Mouse (Mus musculus): ENCODE measurements around the gene Slc13a3. TPM values are rescaled to one million over a fixed set of nuclear protein-coding genes. Genes with fewer than 3 reads are reported as not detected.
A peak's percentile ranks its signal among the peaks of the same experiment; 100 is the strongest.

Gene Slc13a3
- total and polyA plus RNA-seq, 2 experiments from 2014 or later: 17.4 to 25.5 TPM

GRCm38 (mm10) chr2:165428694-165429093, 44.3 kb downstream of the Slc13a3 start:
- DNase-seq (ENCODE audit: low spot score): no peak
- Histone ChIP-seq H3K4me1 (ENCODE audit: insufficient read depth, low read length) (no peaks in the 10 kb centered on the region), H3K9me3 (ENCODE audit: low read length) (no peaks in the 10 kb centered on the region), H3K36me3 (ENCODE audit: insufficient read depth, low read length) (no peaks in the 10 kb centered on the region), H3K9ac (replicated peaks; ENCODE audit: low read length, poor library complexity, severe bottlenecking) (no peak overlapping the region), H3K27ac (ENCODE audit: low read depth, low read length) (no peak overlapping the region), H3K4me2 (ENCODE audit: low read depth, low read length, poor library complexity, severe bottlenecking) (no peak overlapping the region), H3K4me3 (ENCODE audit: low read depth, low read length) (no peak overlapping the region), H3K27me3 (ENCODE audit: insufficient read depth, low read length) (no peaks in the 10 kb centered on the region)
- no peak for ATAC-seq (ENCODE audit: low FRiP score)
- no peak for TF ChIP-seq CTCF (IDR thresholded peaks at IDR 0.05)
- 59% methylated on average over 7 of the region's 7 CpGs for WGBS

DNA sequence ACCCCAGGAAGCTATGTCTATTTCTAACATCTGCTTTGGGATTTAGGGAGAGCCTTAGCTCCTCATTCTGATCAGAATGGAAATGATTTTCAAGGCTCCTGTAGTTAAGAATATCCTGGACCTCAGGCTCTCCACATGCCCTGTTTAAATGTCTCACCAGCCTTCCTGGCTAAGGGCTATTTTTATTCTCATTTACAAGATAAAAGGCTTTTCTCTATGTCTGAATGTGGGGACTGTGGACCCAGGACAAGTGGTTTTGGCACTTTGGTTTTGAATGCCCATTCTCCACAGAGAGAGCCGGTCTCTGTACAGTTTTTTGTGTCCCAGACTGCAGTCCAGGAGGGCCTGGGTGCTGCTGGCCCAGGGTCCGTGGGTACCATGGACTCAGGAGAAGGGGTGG, 52.8 kb downstream of the Slc13a3 start:
- no peak for DNase-seq (ENCODE audit: low spot score)
- 40% methylated on average over 2 of the region's 2 CpGs for WGBS
- Histone ChIP-seq H3K27me3 (ENCODE audit: insufficient read depth, low read length) (no peaks in the 10 kb centered on the region), H3K27ac (ENCODE audit: low read depth, low read length) (peak overlapping the region; percentile 55), H3K9ac (replicated peaks; ENCODE audit: low read length, poor library complexity, severe bottlenecking) (no peak overlapping the region), H3K4me2 (ENCODE audit: low read depth, low read length, poor library complexity, severe bottlenecking) (no peak overlapping the region), H3K4me1 (ENCODE audit: insufficient read depth, low read length) (peaks cover 3% of the 10 kb centered on the region; the same call in 1 of the 2 replicates), H3K36me3 (ENCODE audit: insufficient read depth, low read length) (no peaks in the 10 kb centered on the region), H3K9me3 (ENCODE audit: low read length) (no peaks in the 10 kb centered on the region), H3K4me3 (ENCODE audit: low read depth, low read length) (no peak overlapping the region)
- peak; percentile 34; the same call in 1 of the 2 replicates for ATAC-seq (ENCODE audit: low FRiP score)
- TF ChIP-seq CTCF (IDR thresholded peaks at IDR 0.05): no peak

DNA sequence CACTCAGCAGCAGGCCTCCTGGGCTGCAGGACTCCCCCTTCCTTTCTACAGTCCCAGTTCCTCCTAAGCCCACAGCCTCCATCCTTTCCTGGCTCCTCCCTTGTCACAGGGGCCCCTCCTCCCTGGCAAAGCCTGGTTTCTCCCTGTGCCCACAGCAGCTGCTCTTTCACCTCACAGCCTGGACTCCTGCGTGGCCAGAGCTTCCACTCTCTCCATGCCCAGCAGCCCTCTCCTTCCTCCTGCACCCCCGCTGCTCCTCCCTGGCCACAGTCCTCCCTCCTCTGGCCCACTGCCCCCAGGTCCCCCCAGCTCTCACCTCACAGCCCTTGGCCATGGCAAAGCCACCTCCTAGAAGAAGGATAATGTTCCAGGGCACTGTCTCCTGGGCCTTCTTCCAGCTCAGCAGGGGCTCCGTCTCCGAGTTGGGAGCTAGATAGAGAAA, 53.3 kb downstream of the Slc13a3 start:
- Histone ChIP-seq H3K27ac (ENCODE audit: low read depth, low read length) (peak overlapping the region; percentile 55), H3K36me3 (ENCODE audit: insufficient read depth, low read length) (no peaks in the 10 kb centered on the region), H3K9ac (replicated peaks; ENCODE audit: low read length, poor library complexity, severe bottlenecking) (no peak overlapping the region), H3K9me3 (ENCODE audit: low read length) (no peaks in the 10 kb centered on the region), H3K4me2 (ENCODE audit: low read depth, low read length, poor library complexity, severe bottlenecking) (no peak overlapping the region), H3K27me3 (ENCODE audit: insufficient read depth, low read length) (no peaks in the 10 kb centered on the region), H3K4me3 (ENCODE audit: low read depth, low read length) (no peak overlapping the region), H3K4me1 (ENCODE audit: insufficient read depth, low read length) (peaks cover 3% of the 10 kb centered on the region; the same call in 1 of the 2 replicates)
- TF ChIP-seq CTCF (IDR thresholded peaks at IDR 0.05): no peak
- DNase-seq (ENCODE audit: low spot score) (peak; percentile 62), ATAC-seq (ENCODE audit: low FRiP score) (peak; percentile 55; the same call in 1 of the 2 replicates)
- WGBS: 36% methylated on average over 4 of the region's 4 CpGs

GRCm38 (mm10) chr2:165418577-165418976, 54.5 kb downstream of the Slc13a3 start:
- 91% methylated on average over 2 of the region's 2 CpGs for WGBS
- Histone ChIP-seq H3K9ac (replicated peaks; ENCODE audit: low read length, poor library complexity, severe bottlenecking) (no peak overlapping the region), H3K27ac (ENCODE audit: low read depth, low read length) (no peak overlapping the region), H3K9me3 (ENCODE audit: low read length) (no peaks in the 10 kb centered on the region), H3K4me2 (ENCODE audit: low read depth, low read length, poor library complexity, severe bottlenecking) (no peak overlapping the region), H3K4me3 (ENCODE audit: low read depth, low read length) (no peak overlapping the region), H3K4me1 (ENCODE audit: insufficient read depth, low read length) (peaks cover 3% of the 10 kb centered on the region; the same call in 1 of the 2 replicates), H3K36me3 (ENCODE audit: insufficient read depth, low read length) (no peaks in the 10 kb centered on the region), H3K27me3 (ENCODE audit: insufficient read depth, low read length) (no peaks in the 10 kb centered on the region)
- no peak for DNase-seq (ENCODE audit: low spot score)
- no peak for TF ChIP-seq CTCF (IDR thresholded peaks at IDR 0.05)
- ATAC-seq (ENCODE audit: low FRiP score): no peak

GRCm38 (mm10) chr2:165417291-165417690, 55.7 kb downstream of the Slc13a3 start:
- no peak overlapping the region for H3K4me2 ChIP-seq (ENCODE audit: low read depth, low read length, poor library complexity, severe bottlenecking)
- H3K36me3 ChIP-seq (ENCODE audit: insufficient read depth, low read length): no peaks in the 10 kb centered on the region
- H3K9ac ChIP-seq (replicated peaks; ENCODE audit: low read length, poor library complexity, severe bottlenecking): no peak overlapping the region
- no peak overlapping the region for H3K4me3 ChIP-seq (ENCODE audit: low read depth, low read length)
- ATAC-seq (ENCODE audit: low FRiP score) (peak; percentile 53; the same call in 1 of the 2 replicates), DNase-seq (ENCODE audit: low spot score) (peak; percentile 82)
- no peak for TF ChIP-seq CTCF (IDR thresholded peaks at IDR 0.05)
- peaks cover 3% of the 10 kb centered on the region; the same call in 1 of the 2 replicates for H3K4me1 ChIP-seq (ENCODE audit: insufficient read depth, low read length)
- no peaks in the 10 kb centered on the region for H3K27me3 ChIP-seq (ENCODE audit: insufficient read depth, low read length)
- H3K27ac ChIP-seq (ENCODE audit: low read depth, low read length): no peak overlapping the region
- WGBS: 33% methylated on average over 7 of the region's 7 CpGs
- H3K9me3 ChIP-seq (ENCODE audit: low read length): no peaks in the 10 kb centered on the region

DNA sequence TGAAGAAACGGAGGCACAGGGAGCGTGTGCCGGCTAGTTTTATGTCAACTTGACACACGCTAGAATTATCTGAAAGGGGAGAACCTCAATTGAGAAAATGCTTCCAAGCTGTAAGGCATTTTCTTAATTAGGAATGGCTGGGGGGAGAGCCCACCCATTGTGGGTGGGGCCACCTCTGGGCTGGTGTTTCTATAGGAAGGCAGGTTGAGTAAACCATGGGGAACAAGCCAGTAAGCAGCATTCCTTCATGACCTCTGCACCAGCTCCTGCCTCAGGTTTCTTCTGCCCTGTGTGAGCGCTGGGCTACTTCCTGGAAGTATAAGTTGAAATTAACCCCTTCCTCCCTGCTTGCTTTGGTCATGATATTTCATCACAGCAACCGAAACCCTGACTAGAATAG, 57.2 kb downstream of the Slc13a3 start:
- no peak for ATAC-seq (ENCODE audit: low FRiP score)
- 64% methylated on average over 6 of the region's 6 CpGs for WGBS
- Histone ChIP-seq H3K27me3 (ENCODE audit: insufficient read depth, low read length) (no peaks in the 10 kb centered on the region), H3K27ac (ENCODE audit: low read depth, low read length) (no peak overlapping the region), H3K9me3 (ENCODE audit: low read length) (no peaks in the 10 kb centered on the region), H3K36me3 (ENCODE audit: insufficient read depth, low read length) (no peaks in the 10 kb centered on the region), H3K4me1 (ENCODE audit: insufficient read depth, low read length) (peaks cover 3% of the 10 kb centered on the region; the same call in 1 of the 2 replicates), H3K4me3 (ENCODE audit: low read depth, low read length) (no peak overlapping the region), H3K9ac (replicated peaks; ENCODE audit: low read length, poor library complexity, severe bottlenecking) (no peak overlapping the region), H3K4me2 (ENCODE audit: low read depth, low read length, poor library complexity, severe bottlenecking) (no peak overlapping the region)
- no peak for DNase-seq (ENCODE audit: low spot score)
- TF ChIP-seq CTCF (IDR thresholded peaks at IDR 0.05): no peak
